Mouse (Mus musculus) G1E (cell line): ENCODE results near the gene Zc3h6.

Experiments
- CTCF ChIP-seq: IDR thresholded peaks from 2 replicates; pipeline ENCODE4 v1.5.1; 2012; ENCODE audit warnings: low read depth, low read length, inconsistent platforms, mixed read lengths
- GATA1 ChIP-seq: IDR thresholded peaks from 2 replicates; pipeline ENCODE4 v1.6.1; 2012; ENCODE audit warnings: borderline replicate concordance, low read length, inconsistent platforms, mixed read lengths
- GATA2 ChIP-seq: IDR thresholded peaks from 2 replicates; pipeline ENCODE4 v1.6.1; 2012; ENCODE audit warnings: low read depth, low read length, inconsistent platforms, borderline replicate concordance
- POLR2AphosphoS5 ChIP-seq: IDR thresholded peaks from 2 replicates; pipeline ENCODE4 v1.6.1; 2012; ENCODE audit warnings: low read depth, low read length, inconsistent platforms; ENCODE audit not compliant: insufficient replicate concordance
- TAL1 ChIP-seq: conservative IDR thresholded peaks from 2 replicates; pipeline ENCODE4 v1.6.1; 2012; ENCODE audit warnings: low read depth, low read length, inconsistent platforms, mixed read lengths

DNA sequence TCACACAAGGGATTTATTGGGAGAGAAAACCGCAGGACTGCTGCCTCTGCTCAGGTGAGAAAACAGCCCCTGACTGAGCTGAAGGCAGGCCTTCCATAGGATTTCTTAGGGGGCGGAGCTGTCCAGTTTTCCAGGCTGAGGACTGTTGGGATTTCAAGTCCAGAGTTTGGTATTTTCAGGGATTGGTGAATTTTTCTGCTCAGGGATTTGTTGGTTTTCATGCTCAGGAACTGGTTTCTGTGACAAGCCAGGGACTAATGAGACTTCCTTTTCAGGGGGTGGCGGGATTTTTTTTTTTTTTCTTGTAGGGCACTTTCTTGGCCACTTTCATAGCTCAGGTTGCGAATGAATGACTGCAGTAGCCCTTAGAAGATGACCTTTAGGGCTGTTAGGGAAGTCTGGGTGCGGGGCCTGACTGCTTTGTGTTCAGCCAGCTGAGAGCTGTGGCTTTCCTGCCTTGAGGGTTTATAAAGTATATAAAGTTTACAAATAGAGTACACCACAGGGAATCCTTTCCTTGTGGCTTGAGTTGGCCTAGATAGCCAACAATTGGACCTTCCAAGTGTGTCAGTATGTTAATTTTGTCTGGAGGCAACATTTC lies 1.6 kb upstream of the Zc3h6 start:
- TF ChIP-seq CTCF (no peak), TAL1 (no peak), GATA2 (no peak), POLR2AphosphoS5 (no peak), GATA1 (no peak)
